Mouse (Mus musculus): ENCODE measurements around the gene Taf1d. TPM values are rescaled to one million over a fixed set of nuclear protein-coding genes. Genes with fewer than 3 reads are reported as not detected.

The Taf1d gene
- polyA plus RNA-seq, 1 experiment from 2014 or later = 44.0 TPM

- ATAC-seq (ENCODE audit: low FRiP score, low TSS enrichment) (no peak), DNase-seq (no peak)
- peak overlapping the region; percentile 73 for H3K9ac ChIP-seq (replicated peaks; ENCODE audit: low read length)
- H3K27me3 ChIP-seq (ENCODE audit: control insufficient read depth, insufficient read depth, low read length) = no peaks in the 10 kb centered on the region
- H3K9me3 ChIP-seq (ENCODE audit: control insufficient read depth, low read length) = no peaks in the 10 kb centered on the region
- WGBS = under 1% methylated on average over 9 of the region's 9 CpGs
- H3K36me3 ChIP-seq (ENCODE audit: control insufficient read depth, insufficient read depth, low read length) = peaks cover 4% of the 10 kb centered on the region; the same call in 1 of the 2 replicates
- H3K4me2 ChIP-seq (ENCODE audit: low read length) = peak overlapping the region; percentile 76
- peaks cover 10% of the 10 kb centered on the region for H3K4me1 ChIP-seq (ENCODE audit: control insufficient read depth, insufficient read depth, low read length)
- H3K27ac ChIP-seq (replicated peaks; ENCODE audit: low read depth, low read length) = peak overlapping the region; percentile 86
- H3K4me3 ChIP-seq (replicated peaks; ENCODE audit: low read depth, low read length) = peak overlapping the region; percentile 77
These were observed 51.0 kb downstream of the Taf1d start for GRCm38 (mm10) chr9:15356916-15357483.

- peak; percentile 99 for ATAC-seq (ENCODE audit: low FRiP score, low TSS enrichment)
- Histone ChIP-seq H3K27me3 (ENCODE audit: control insufficient read depth, insufficient read depth, low read length) (no peaks in the 10 kb centered on the region), H3K9me3 (ENCODE audit: control insufficient read depth, low read length) (no peaks in the 10 kb centered on the region), H3K4me3 (replicated peaks; ENCODE audit: low read depth, low read length) (peak within 1 kb of the TSS; percentile 77), H3K4me2 (ENCODE audit: low read length) (peak within 1 kb of the TSS; percentile 76), H3K9ac (replicated peaks; ENCODE audit: low read length) (peak within 1 kb of the TSS; percentile 73), H3K36me3 (ENCODE audit: control insufficient read depth, insufficient read depth, low read length) (no peaks in the 10 kb centered on the region), H3K4me1 (ENCODE audit: control insufficient read depth, insufficient read depth, low read length) (peaks cover 10% of the 10 kb centered on the region), H3K27ac (replicated peaks; ENCODE audit: low read depth, low read length) (peak within 1 kb of the TSS; percentile 86)
- DNase-seq = peak; percentile 98
- WGBS = 3% methylated on average over 60 of the region's 60 CpGs
These were observed 51.7 kb downstream of the Taf1d start, which contains the start of gene Cep295 for GRCm38 (mm10) chr9:15357484-15358275. TSS of gene Cep295 (minus strand) at chr9:15357788.

- Histone ChIP-seq H3K4me2 (ENCODE audit: low read length) (no peak overlapping the region), H3K27me3 (ENCODE audit: control insufficient read depth, insufficient read depth, low read length) (no peaks in the 10 kb centered on the region), H3K36me3 (ENCODE audit: control insufficient read depth, insufficient read depth, low read length) (no peaks in the 10 kb centered on the region), H3K9me3 (ENCODE audit: control insufficient read depth, low read length) (no peaks in the 10 kb centered on the region), H3K9ac (replicated peaks; ENCODE audit: low read length) (no peak overlapping the region), H3K27ac (replicated peaks; ENCODE audit: low read depth, low read length) (no peak overlapping the region), H3K4me1 (ENCODE audit: control insufficient read depth, insufficient read depth, low read length) (no peaks in the 10 kb centered on the region), H3K4me3 (replicated peaks; ENCODE audit: low read depth, low read length) (no peak overlapping the region)
- WGBS = 78% methylated on average over 1 of the region's 1 CpGs
- no peak for ATAC-seq (ENCODE audit: low FRiP score, low TSS enrichment)
- DNase-seq = no peak
These were observed 58.8 kb downstream of the Taf1d start for GRCm38 (mm10) chr9:15364843-15365242.

GRCm38 (mm10) chr9:15365856-15366255 is 59.8 kb downstream of the Taf1d start:
- no peak overlapping the region for H3K27ac ChIP-seq (replicated peaks; ENCODE audit: low read depth, low read length)
- no peaks in the 10 kb centered on the region for H3K27me3 ChIP-seq (ENCODE audit: control insufficient read depth, insufficient read depth, low read length)
- DNase-seq = peak; percentile 78
- 94% methylated on average over 1 of the region's 1 CpGs for WGBS
- no peak overlapping the region for H3K4me2 ChIP-seq (ENCODE audit: low read length)
- no peaks in the 10 kb centered on the region for H3K36me3 ChIP-seq (ENCODE audit: control insufficient read depth, insufficient read depth, low read length)
- H3K4me3 ChIP-seq (replicated peaks; ENCODE audit: low read depth, low read length) = no peak overlapping the region
- no peaks in the 10 kb centered on the region for H3K9me3 ChIP-seq (ENCODE audit: control insufficient read depth, low read length)
- H3K9ac ChIP-seq (replicated peaks; ENCODE audit: low read length) = no peak overlapping the region
- peak; percentile 37; the same call in 1 of the 2 replicates for ATAC-seq (ENCODE audit: low FRiP score, low TSS enrichment)
- H3K4me1 ChIP-seq (ENCODE audit: control insufficient read depth, insufficient read depth, low read length) = no peaks in the 10 kb centered on the region

- Histone ChIP-seq H3K9ac (replicated peaks; ENCODE audit: low read length) (no peak overlapping the region), H3K4me2 (ENCODE audit: low read length) (no peak overlapping the region), H3K4me1 (ENCODE audit: control insufficient read depth, insufficient read depth, low read length) (no peaks in the 10 kb centered on the region), H3K4me3 (replicated peaks; ENCODE audit: low read depth, low read length) (no peak overlapping the region), H3K9me3 (ENCODE audit: control insufficient read depth, low read length) (no peaks in the 10 kb centered on the region), H3K27ac (replicated peaks; ENCODE audit: low read depth, low read length) (no peak overlapping the region), H3K36me3 (ENCODE audit: control insufficient read depth, insufficient read depth, low read length) (no peaks in the 10 kb centered on the region), H3K27me3 (ENCODE audit: control insufficient read depth, insufficient read depth, low read length) (no peaks in the 10 kb centered on the region)
- ATAC-seq (ENCODE audit: low FRiP score, low TSS enrichment) = no peak
- 59% methylated on average over 2 of the region's 2 CpGs for WGBS
- DNase-seq = no peak
These were observed 60.2 kb downstream of the Taf1d start for GRCm38 (mm10) chr9:15366260-15366659.

Small RNAs within 50 kb of the gene (microRNA-seq; reads per million reads assigned to microRNA genes)
- gene Gm49349 (not detected), gene mmu-mir-7650 (not detected)

Other genes starting within 250 kb of the Taf1d start
- not detected in 2 replicates for gene Hephl1, start 194.1 kb upstream of the Taf1d start, polyA plus RNA-seq (2014; fragmentation: Nextera tagmentation; extraction: Ambion mirVana)
- gene Vstm5, start 67.2 kb upstream of the Taf1d start, polyA plus RNA-seq (2014; fragmentation: Nextera tagmentation; extraction: Ambion mirVana) = 19.8 and 21.6 TPM in 2 replicates
- 35.4 and 43.4 TPM in 2 replicates for gene Med17, start 26.3 kb upstream of the Taf1d start, polyA plus RNA-seq (2014; fragmentation: Nextera tagmentation; extraction: Ambion mirVana)
- 10.7 and 13.4 TPM in 2 replicates for gene 4931406C07Rik, start 234 bp downstream of the Taf1d start, polyA plus RNA-seq (2014; fragmentation: Nextera tagmentation; extraction: Ambion mirVana)
- 15.7 and 16.2 TPM in 2 replicates for gene Cep295, start 51.6 kb downstream of the Taf1d start, polyA plus RNA-seq (2014; fragmentation: Nextera tagmentation; extraction: Ambion mirVana)
- 1.3 and 2.1 TPM in 2 replicates for gene Smco4, start 187.2 kb downstream of the Taf1d start, polyA plus RNA-seq (2014; fragmentation: Nextera tagmentation; extraction: Ambion mirVana)

Measured in midbrain, embryonic 14.5 days (tissue).